Mouse (Mus musculus): ENCODE data around the gene Mcf2l.

GRCm38 (mm10) chr8:12987571-12987970 lies 114.0 kb downstream of the Mcf2l start:
- TF ChIP-seq CTCF (IDR thresholded peaks at IDR 0.05; ENCODE audit: low read depth) (no peak), EP300 (IDR thresholded peaks at IDR 0.05; ENCODE audit: low read depth) (no peak)

Data from heart, postnatal 0 days (tissue).